Mouse (Mus musculus): ENCODE results near the gene Rab5c. TPM values are rescaled to one million over a fixed set of nuclear protein-coding genes. Genes with fewer than 3 reads are reported as not detected.

The Rab5c gene
- polyA plus RNA-seq, 1 experiment from 2014 or later: 83.6 TPM

Other genes starting within 250 kb of the Rab5c start
- 298 and 314 TPM in 2 replicates for gene Acly, start 210.2 kb downstream of the Rab5c start, polyA plus RNA-seq (2014; fragmentation: Nextera tagmentation; extraction: Ambion mirVana)
- 1.4 and 1.8 TPM in 2 replicates for gene Ttc25, start 192.6 kb downstream of the Rab5c start, polyA plus RNA-seq (2014; fragmentation: Nextera tagmentation; extraction: Ambion mirVana)
- 15.7 and 16.9 TPM in 2 replicates for gene Cnp, start 163.3 kb downstream of the Rab5c start, polyA plus RNA-seq (2014; fragmentation: Nextera tagmentation; extraction: Ambion mirVana)
- gene Nkiras2, start 119.0 kb downstream of the Rab5c start, polyA plus RNA-seq (2014; fragmentation: Nextera tagmentation; extraction: Ambion mirVana): 96.4 and 110 TPM in 2 replicates
- 96.1 TPM in 2 replicates for gene Dnajc7, start 118.0 kb downstream of the Rab5c start, polyA plus RNA-seq (2014; fragmentation: Nextera tagmentation; extraction: Ambion mirVana)
- 0.72 TPM in 1 of 2 replicates, not detected in the other for gene Zfp385c, start 45.8 kb downstream of the Rab5c start, polyA plus RNA-seq (2014; fragmentation: Nextera tagmentation; extraction: Ambion mirVana)
- gene Dhx58, start 33.9 kb downstream of the Rab5c start, polyA plus RNA-seq (2014; fragmentation: Nextera tagmentation; extraction: Ambion mirVana): 2.0 and 2.1 TPM in 2 replicates
- gene Kat2a, start 25.8 kb downstream of the Rab5c start, polyA plus RNA-seq (2014; fragmentation: Nextera tagmentation; extraction: Ambion mirVana): 44.4 and 57.2 TPM in 2 replicates
- 0.47 and 0.52 TPM in 2 replicates for gene Hspb9, start 24.4 kb downstream of the Rab5c start, polyA plus RNA-seq (2014; fragmentation: Nextera tagmentation; extraction: Ambion mirVana)
- 2.7 and 2.9 TPM in 2 replicates for gene Kcnh4, start 21.7 kb upstream of the Rab5c start, polyA plus RNA-seq (2014; fragmentation: Nextera tagmentation; extraction: Ambion mirVana)
- gene Hcrt, start 24.7 kb upstream of the Rab5c start, polyA plus RNA-seq (2014; fragmentation: Nextera tagmentation; extraction: Ambion mirVana): not detected in 2 replicates
- gene Ghdc, start 32.7 kb upstream of the Rab5c start, polyA plus RNA-seq (2014; fragmentation: Nextera tagmentation; extraction: Ambion mirVana): 1.3 and 1.7 TPM in 2 replicates
- gene Stat5b, start 112.5 kb upstream of the Rab5c start, polyA plus RNA-seq (2014; fragmentation: Nextera tagmentation; extraction: Ambion mirVana): 14.6 and 17.3 TPM in 2 replicates
- 0.97 and 1.4 TPM in 2 replicates for gene Stat5a, start 121.1 kb upstream of the Rab5c start, polyA plus RNA-seq (2014; fragmentation: Nextera tagmentation; extraction: Ambion mirVana)
- 22.8 and 24.0 TPM in 2 replicates for gene Stat3, start 201.3 kb upstream of the Rab5c start, polyA plus RNA-seq (2014; fragmentation: Nextera tagmentation; extraction: Ambion mirVana)
- 12.5 and 14.8 TPM in 2 replicates for gene Cavin1, start 232.7 kb upstream of the Rab5c start, polyA plus RNA-seq (2014; fragmentation: Nextera tagmentation; extraction: Ambion mirVana)